Mouse (Mus musculus): ENCODE results near the gene Mus81.
A peak's percentile ranks its signal among the peaks of the same experiment; 100 is the strongest.

Gene Mus81

GRCm38 (mm10) chr19:5433951-5434350, 54.3 kb downstream of the Mus81 start:
- no peak for DNase-seq

- peak; percentile 66 for DNase-seq
Observed at GRCm38 (mm10) chr19:5432992-5433852, 55.0 kb downstream of the Mus81 start.
